Mouse (Mus musculus) CD4-positive helper T cell, adult 2 months (primary cell): Measurements from ENCODE around the gene Pmepa1.

Experiments used
- DNase-seq: peaks from one replicate; pipeline ENCODE4 v3.0.0-alpha.2; 2012; ENCODE audit warnings: low read depth, missing footprints, low spot score

Gene Pmepa1

GRCm38 (mm10) chr2:173276409-173276808 lies at the start of gene Pmepa1:
TSS of gene Pmepa1 (minus strand) at chr2:173276533.
- peak; percentile 90 for DNase-seq

GRCm38 (mm10) chr2:173321754-173322153 lies 45.4 kb upstream of the Pmepa1 start:
- no peak for DNase-seq

GRCm38 (mm10) chr2:173321194-173321593 lies 44.9 kb upstream of the Pmepa1 start:
- DNase-seq, result no peak

- no peak for DNase-seq
Observed at GRCm38 (mm10) chr2:173314291-173314690, 38.0 kb upstream of the Pmepa1 start.

- no peak for DNase-seq
Observed at GRCm38 (mm10) chr2:173308486-173308885, 32.2 kb upstream of the Pmepa1 start.

- DNase-seq, result no peak
Observed at GRCm38 (mm10) chr2:173307984-173308383, 31.7 kb upstream of the Pmepa1 start.

GRCm38 (mm10) chr2:173307561-173307960 lies 31.2 kb upstream of the Pmepa1 start:
- peak; percentile 27 for DNase-seq

GRCm38 (mm10) chr2:173306734-173307525 lies 30.6 kb upstream of the Pmepa1 start:
- DNase-seq, result peak; percentile 34

- no peak for DNase-seq
Observed at GRCm38 (mm10) chr2:173305011-173305410, 28.7 kb upstream of the Pmepa1 start.

- DNase-seq, result no peak
Observed at GRCm38 (mm10) chr2:173300663-173301630, 24.6 kb upstream of the Pmepa1 start.

- DNase-seq, result no peak
Observed at GRCm38 (mm10) chr2:173296408-173296807, 20.1 kb upstream of the Pmepa1 start.

GRCm38 (mm10) chr2:173293042-173293441 lies 16.7 kb upstream of the Pmepa1 start:
- DNase-seq, result no peak

GRCm38 (mm10) chr2:173292551-173292950 lies 16.2 kb upstream of the Pmepa1 start:
- no peak for DNase-seq

GRCm38 (mm10) chr2:173290981-173291380 lies 14.6 kb upstream of the Pmepa1 start:
- DNase-seq, result no peak

GRCm38 (mm10) chr2:173289928-173290327 lies 13.6 kb upstream of the Pmepa1 start:
- DNase-seq, result no peak

- DNase-seq, result no peak
Observed at GRCm38 (mm10) chr2:173285816-173286538, 9.6 kb upstream of the Pmepa1 start.

- no peak for DNase-seq
Observed at GRCm38 (mm10) chr2:173284771-173285170, 8.4 kb upstream of the Pmepa1 start.

GRCm38 (mm10) chr2:173282191-173282590 lies 5.9 kb upstream of the Pmepa1 start:
- no peak for DNase-seq

GRCm38 (mm10) chr2:173281021-173281937 lies 4.9 kb upstream of the Pmepa1 start:
- DNase-seq, result no peak

GRCm38 (mm10) chr2:173278846-173279580 lies 2.7 kb upstream of the Pmepa1 start:
- DNase-seq, result peak; percentile 64
